Mouse (Mus musculus): ENCODE measurements at regions not wholly inside any gene's neighbourhood (a gene's known extent, or its start where the extent isn't known, plus 50 kb on each side); places are given as distances from the start of the nearest gene placed in this dataset.

GRCm38 (mm10) chr4:114686091-114686490, 135.4 kb upstream of the Gm12830 start:
- Histone ChIP-seq H3K27ac (no peak overlapping the region), H3K4me3 (no peak overlapping the region)
- DNase-seq, result no peak
- TF ChIP-seq CTCF (IDR thresholded peaks at IDR 0.05), result no peak
- intact Hi-C loops (cut with DNase I), result no loop called here

GRCm38 (mm10) chr4:114688356-114688972, 133.1 kb upstream of the Gm12830 start:
- Histone ChIP-seq H3K27ac (no peak overlapping the region), H3K4me3 (no peak overlapping the region)
- no peak for TF ChIP-seq CTCF (IDR thresholded peaks at IDR 0.05)
- intact Hi-C loops (cut with DNase I), result no loop called here
- no peak for DNase-seq

- H3K4me3 ChIP-seq, result no peak overlapping the region
- peak; percentile 54 for TF ChIP-seq CTCF (IDR thresholded peaks at IDR 0.05)
- intact Hi-C loops (cut with DNase I), result no loop called here
Observed at GRCm38 (mm10) chr4:114688973-114689371, 132.6 kb upstream of the Gm12830 start.

GRCm38 (mm10) chr4:114705586-114705985, 115.9 kb upstream of the Gm12830 start:
- Histone ChIP-seq H3K4me3 (no peak overlapping the region), H3K27ac (no peak overlapping the region)
- intact Hi-C loops (cut with DNase I), result no loop called here
- TF ChIP-seq CTCF (IDR thresholded peaks at IDR 0.05), result no peak
- no peak for DNase-seq

More at GRCm38 (mm10) chr4:114688973-114689371, 132.6 kb upstream of the Gm12830 start:
- DNase-seq, result no peak
- no peak overlapping the region for H3K27ac ChIP-seq

- DNase-seq, result no peak
- no peak overlapping the region for H3K4me3 ChIP-seq
- no peak for TF ChIP-seq CTCF (IDR thresholded peaks at IDR 0.05)
- H3K27ac ChIP-seq, result no peak overlapping the region
- intact Hi-C loops (cut with DNase I), result no loop called here
Observed at GRCm38 (mm10) chr4:114710182-114710909, 111.2 kb upstream of the Gm12830 start.

GRCm38 (mm10) chr4:114711082-114711481, 110.4 kb upstream of the Gm12830 start:
- Histone ChIP-seq H3K4me3 (no peak overlapping the region), H3K27ac (no peak overlapping the region)
- intact Hi-C loops (cut with DNase I), result no loop called here
- TF ChIP-seq CTCF (IDR thresholded peaks at IDR 0.05), result no peak
- no peak for DNase-seq

- intact Hi-C loops (cut with DNase I), result no loop called here
Observed at GRCm38 (mm10) chr4:114712005-114712665, 109.4 kb upstream of the Gm12830 start.

GRCm38 (mm10) chr4:114712921-114713527, 108.5 kb upstream of the Gm12830 start:
- no peak for DNase-seq
- TF ChIP-seq CTCF (IDR thresholded peaks at IDR 0.05), result no peak
- Histone ChIP-seq H3K27ac (no peak overlapping the region), H3K4me3 (no peak overlapping the region)
- intact Hi-C loops (cut with DNase I), result no loop called here

More at GRCm38 (mm10) chr4:114712005-114712665, 109.4 kb upstream of the Gm12830 start:
- Histone ChIP-seq H3K27ac (no peak overlapping the region), H3K4me3 (no peak overlapping the region)
- DNase-seq, result no peak
- TF ChIP-seq CTCF (IDR thresholded peaks at IDR 0.05), result no peak

GRCm38 (mm10) chr4:114716703-114717102, 104.8 kb upstream of the Gm12830 start:
- DNase-seq, result no peak
- intact Hi-C loops (cut with DNase I), result no loop called here
- TF ChIP-seq CTCF (IDR thresholded peaks at IDR 0.05), result no peak
- Histone ChIP-seq H3K4me3 (no peak overlapping the region), H3K27ac (no peak overlapping the region)

- no peak overlapping the region for H3K4me3 ChIP-seq
- no peak for TF ChIP-seq CTCF (IDR thresholded peaks at IDR 0.05)
- no peak overlapping the region for H3K27ac ChIP-seq
- no peak for DNase-seq
- intact Hi-C loops (cut with DNase I), result no loop called here
Observed at GRCm38 (mm10) chr4:114720696-114721095, 100.8 kb upstream of the Gm12830 start.

- intact Hi-C loops (cut with DNase I), result no loop called here
- Histone ChIP-seq H3K27ac (no peak overlapping the region), H3K4me3 (no peak overlapping the region)
- no peak for DNase-seq
- TF ChIP-seq CTCF (IDR thresholded peaks at IDR 0.05), result no peak
Observed at GRCm38 (mm10) chr4:114721386-114721785, 100.1 kb upstream of the Gm12830 start.

- TF ChIP-seq CTCF (IDR thresholded peaks at IDR 0.05), result no peak
- Histone ChIP-seq H3K4me3 (no peak overlapping the region), H3K27ac (no peak overlapping the region)
- intact Hi-C loops (cut with DNase I), result no loop called here
- no peak for DNase-seq
Observed at GRCm38 (mm10) chr4:114728235-114729000, 93.1 kb upstream of the Gm12830 start.

All from gastrocnemius, adult 2 months (tissue).